Mouse (Mus musculus): Measurements from ENCODE around the gene Haghl.

Haghl gene

GRCm38 (mm10) chr17:25785281-25785745 is at the start of gene Haghl:
Gene Haghl (minus strand): TSS chr17:25785673.
- peak; percentile 94 to 96 for DNase-seq (ENCODE audit: low spot score in 2 of 2)

DNA sequence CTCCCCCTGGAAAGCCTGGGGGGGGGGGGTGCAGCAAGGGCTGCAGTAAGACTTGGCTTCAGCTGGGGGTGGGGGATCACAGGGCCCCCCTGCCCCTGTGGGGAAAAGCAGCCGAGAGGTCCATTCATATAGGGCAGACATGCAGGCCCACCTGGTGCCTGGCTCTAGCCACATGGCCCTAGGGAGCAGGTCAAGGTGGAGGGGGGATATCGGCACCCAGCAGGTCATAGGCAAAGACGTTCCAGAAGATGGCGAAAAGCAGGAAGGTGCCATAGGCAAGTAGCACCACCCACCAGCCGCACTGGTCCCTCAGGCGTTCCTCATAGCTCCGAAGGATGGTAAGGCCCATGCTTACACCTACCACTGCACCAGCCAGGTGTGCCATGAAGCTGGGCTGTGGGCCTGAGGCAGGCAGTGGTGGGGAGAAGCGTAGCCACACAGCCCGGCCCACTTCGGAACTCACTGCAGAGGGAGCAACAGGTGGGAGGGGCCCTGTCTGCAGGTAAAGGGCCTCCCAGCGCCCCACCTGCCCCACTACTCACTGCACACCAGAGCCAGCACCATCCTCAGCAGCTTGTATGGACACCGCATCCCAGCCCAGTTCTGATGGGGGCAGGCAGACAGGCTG is 49.2 kb upstream of the Haghl start:
- no peak for DNase-seq (ENCODE audit: low spot score in 2 of 2)

GRCm38 (mm10) chr17:25833961-25834594 is 48.6 kb upstream of the Haghl start:
- no peak for DNase-seq (ENCODE audit: low spot score in 2 of 2)

DNA sequence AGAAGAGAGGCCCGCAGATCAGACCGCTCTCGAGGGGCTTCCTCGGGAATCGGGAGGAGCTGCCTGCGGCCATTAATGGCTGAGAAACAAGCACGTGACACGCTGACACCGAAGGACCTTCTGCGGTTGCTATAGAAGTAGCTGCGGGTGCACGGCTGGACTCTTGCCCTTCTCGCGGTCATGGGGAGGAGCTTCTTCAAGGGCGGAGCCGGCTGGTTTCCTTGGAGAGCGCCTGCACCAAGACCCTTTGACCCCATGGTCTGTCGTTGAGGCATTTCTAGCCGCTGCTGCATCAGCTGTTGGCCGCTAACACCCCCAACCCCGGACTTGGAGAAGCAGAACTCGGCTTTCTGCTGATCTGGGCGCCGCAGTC is 47.8 kb upstream of the Haghl start, which contains the start of gene Stub1:
Gene Stub1 (minus strand): TSS at position 114 of the 373 bp plus-strand sequence.
- DNase-seq (ENCODE audit: low spot score in 2 of 2): peak; percentile 57 to 81

DNA sequence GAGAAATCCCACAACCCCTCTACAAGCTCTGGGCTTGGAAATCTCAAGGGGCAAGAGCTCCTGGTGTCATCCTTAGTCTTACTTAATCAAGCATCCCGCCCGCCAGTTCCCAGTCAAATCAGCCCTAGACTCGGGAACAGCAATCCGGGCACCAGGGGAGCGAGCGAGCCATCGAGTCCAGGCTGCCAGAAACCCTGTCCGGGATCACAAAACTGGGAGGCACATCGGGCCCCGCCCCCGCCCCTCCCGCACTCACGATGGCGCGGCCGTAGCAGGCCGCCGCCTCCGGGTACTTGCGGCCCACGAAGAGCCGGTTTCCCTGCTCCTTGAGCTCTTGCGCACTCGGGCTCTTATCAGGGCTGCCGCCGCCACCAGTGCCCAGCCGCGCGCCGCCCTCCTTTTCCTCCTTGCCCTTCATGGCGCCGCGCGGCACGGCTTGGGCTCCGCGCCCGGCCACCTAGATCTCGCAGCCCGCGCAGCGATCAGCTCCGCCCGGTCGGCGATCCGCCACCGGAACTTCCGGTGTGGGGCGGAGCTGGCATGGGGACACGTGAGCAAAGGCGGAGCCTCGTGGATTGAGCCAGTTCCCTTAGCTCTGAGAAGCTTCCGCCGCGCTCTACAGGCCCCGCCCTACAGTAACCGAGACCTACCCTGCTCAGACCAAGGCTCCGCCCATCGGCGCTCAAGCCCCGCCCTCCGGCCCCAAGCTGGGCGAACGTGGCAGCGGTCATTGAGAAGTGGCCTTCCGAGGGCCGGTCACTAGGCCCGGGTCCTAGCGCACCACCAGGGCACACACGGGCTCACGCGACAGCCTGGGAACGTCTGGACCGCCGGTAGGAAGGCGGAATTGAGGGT is 47.2 kb upstream of the Haghl start:
- DNase-seq (ENCODE audit: low spot score in 2 of 2): peak; percentile 94 to 99

DNA sequence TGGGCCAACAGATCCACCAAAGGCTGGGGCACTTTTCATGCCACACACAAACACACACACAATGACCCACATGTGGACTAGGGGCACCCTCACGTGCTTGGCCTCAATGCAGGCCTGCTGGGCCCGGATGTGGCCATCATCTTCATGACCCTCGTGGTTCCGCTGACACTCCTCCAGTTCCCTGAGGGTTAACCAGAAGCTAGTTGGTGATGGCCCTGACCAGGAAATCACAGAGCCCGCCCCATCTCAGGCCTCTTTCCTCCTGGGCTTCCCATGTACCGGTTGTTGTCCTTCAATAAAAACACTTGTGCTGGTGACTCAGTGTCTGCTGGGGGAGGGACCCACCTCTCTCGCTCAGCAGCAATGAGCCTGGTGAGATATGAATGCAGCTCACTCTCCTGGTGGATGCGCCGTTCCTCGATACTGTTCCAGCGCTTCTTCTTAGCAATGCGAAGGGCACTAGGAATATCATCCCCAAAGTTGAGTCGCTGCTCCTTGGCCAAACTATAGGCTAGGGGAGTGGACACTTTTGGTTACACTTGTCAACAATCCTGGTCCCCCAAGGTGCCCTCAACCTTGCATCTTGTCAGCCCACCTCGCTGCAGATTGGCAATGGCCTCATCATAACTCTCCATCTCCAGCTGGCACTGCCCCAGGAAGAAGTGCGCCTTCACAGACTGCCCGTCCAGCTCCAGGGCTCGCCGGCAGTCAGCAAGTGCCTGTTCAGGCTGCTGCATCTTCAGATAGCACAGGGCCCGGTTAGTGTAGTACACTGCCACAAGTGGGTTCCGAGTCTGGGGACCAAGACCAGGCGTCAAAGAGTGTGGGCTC is 46.2 kb upstream of the Haghl start:
- DNase-seq (ENCODE audit: low spot score in 2 of 2): peak in 1 of 2 experiments; percentile 43

- DNase-seq (ENCODE audit: low spot score in 2 of 2): no peak
Measured at GRCm38 (mm10) chr17:25830806-25831431, 45.4 kb upstream of the Haghl start.

DNA sequence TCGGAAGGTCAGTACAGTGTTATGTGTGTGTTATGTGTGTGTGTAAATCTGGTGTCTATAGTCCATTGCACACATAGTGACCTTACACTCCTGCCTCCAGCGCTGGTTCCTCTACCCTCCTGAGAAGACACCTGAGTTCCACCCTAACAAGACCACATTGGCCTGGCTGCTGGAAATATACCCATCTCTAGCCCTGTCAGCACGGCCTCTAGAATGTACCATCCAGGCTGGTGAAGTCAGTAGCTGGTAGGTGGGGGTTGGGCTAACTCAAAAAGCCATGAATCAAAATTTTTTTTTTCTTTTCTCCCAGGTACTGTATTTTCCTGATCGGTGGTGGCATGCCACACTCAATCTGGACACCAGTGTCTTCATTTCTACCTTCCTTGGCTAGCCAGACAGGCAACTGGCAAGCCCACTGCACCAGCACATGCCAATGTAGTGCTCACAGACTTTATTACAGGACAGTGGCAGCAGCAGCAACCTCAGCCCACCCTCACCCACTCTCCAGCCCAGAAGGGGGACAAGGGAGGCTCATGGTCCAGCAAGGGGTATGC is 44.8 kb upstream of the Haghl start:
- no peak for DNase-seq (ENCODE audit: low spot score in 2 of 2)

GRCm38 (mm10) chr17:25829558-25830017 is 44.1 kb upstream of the Haghl start:
- DNase-seq (ENCODE audit: low spot score in 2 of 2): no peak

DNA sequence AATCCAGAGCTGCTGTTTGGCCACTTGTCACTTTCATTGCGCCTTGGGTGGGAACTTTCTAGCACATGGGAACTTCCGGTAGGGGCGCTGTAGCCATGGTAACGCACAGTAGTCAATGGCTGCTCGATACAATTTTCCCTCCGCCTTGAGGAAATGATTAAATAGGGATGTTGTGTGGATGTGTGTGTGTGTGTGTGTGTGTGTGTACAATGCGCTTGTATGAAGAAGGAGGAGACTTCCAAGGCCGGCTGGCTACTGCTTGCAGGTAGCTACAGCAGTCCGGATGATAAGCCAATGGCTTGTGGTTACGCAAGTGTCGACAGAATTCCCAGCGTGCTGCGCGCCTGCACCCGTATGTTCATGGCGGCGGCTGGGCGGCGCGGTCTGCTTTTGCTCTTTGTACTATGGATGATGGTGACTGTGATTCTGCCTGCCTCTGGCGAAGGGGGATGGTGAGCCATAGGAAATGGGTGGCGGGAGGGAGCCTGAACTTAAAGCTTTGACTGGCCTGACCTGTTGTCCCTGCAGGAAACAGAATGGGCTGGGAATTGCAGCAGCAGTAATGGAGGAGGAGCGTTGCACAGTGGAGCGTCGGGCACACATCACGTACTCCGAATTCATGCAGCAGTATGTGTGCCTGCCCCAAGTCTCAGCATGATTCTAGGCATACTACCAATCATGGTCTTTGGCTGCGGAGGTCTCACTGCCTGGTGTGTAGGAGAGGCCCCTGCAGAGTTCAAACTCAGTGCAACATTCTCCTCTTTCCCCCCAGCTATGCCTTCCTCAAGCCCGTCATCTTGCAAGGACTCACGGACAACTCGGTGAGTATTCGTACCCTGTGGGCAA is 43.5 kb upstream of the Haghl start, which contains the start of gene Jmjd8:
Gene Jmjd8 (plus strand): TSS at position 156 of the 846 bp plus-strand sequence.
- DNase-seq (ENCODE audit: low spot score in 2 of 2): peak; percentile 68 to 77

DNA sequence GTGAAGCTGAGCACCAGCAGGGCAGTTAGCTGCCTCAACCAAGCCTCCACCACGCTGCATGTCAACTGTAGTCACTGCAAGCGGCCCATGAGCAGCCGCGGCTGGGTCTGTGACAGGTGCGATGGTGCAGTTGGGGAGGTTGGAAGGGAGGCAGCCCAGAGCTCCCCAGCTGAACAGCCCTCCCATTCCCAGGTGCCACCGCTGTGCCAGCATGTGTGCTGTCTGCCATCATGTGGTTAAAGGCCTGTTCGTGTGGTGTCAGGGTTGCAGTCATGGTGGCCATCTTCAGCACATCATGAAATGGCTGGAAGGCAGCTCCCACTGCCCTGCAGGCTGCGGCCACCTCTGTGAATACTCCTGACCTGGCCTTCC is 42.7 kb upstream of the Haghl start:
- no peak for DNase-seq (ENCODE audit: low spot score in 2 of 2)

GRCm38 (mm10) chr17:25827546-25828222 is 42.2 kb upstream of the Haghl start:
- DNase-seq (ENCODE audit: low spot score in 2 of 2): no peak

DNA sequence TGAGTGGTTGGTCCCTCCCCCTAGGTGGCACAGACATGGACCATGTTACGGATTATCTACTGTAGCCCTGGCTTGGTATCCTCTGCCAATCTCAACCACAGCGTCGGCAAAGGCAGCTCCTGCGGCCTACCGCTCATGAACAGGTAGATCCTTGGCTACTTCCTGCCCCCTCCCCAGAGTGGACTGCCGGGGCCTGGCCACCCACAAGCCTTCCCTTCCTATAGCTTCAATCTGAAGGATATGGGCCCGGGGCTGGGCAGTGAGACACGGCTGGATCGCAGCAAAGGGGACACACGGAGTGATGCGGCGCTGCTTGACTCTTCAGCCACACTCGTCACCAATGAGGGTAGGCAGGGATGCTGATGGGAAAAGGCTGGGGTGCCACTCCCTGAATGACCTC is 41.5 kb upstream of the Haghl start:
- no peak for DNase-seq (ENCODE audit: low spot score in 2 of 2)

GRCm38 (mm10) chr17:25825984-25826570 is 40.6 kb upstream of the Haghl start:
- no peak for DNase-seq (ENCODE audit: low spot score in 2 of 2)

DNA sequence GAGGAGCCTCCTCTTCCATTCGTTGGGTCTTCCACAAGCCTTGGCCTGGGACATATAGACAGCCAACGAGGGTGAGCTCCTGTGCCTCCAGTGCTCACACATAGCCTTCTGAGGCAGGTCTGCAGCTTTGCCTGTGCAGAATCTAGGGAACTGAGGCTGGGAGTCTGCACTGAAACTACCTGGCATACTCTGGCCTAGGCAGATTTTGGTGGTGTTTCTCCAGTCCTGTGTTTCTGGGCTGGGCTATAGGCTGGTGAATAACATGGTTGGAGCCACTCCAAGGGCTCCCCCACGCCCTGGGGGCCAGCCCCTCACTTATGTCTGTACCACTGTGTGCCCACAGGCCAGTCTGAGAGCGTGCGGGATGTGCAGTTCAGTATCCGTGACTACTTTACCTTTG is 39.8 kb upstream of the Haghl start:
- no peak for DNase-seq (ENCODE audit: low spot score in 2 of 2)

DNA sequence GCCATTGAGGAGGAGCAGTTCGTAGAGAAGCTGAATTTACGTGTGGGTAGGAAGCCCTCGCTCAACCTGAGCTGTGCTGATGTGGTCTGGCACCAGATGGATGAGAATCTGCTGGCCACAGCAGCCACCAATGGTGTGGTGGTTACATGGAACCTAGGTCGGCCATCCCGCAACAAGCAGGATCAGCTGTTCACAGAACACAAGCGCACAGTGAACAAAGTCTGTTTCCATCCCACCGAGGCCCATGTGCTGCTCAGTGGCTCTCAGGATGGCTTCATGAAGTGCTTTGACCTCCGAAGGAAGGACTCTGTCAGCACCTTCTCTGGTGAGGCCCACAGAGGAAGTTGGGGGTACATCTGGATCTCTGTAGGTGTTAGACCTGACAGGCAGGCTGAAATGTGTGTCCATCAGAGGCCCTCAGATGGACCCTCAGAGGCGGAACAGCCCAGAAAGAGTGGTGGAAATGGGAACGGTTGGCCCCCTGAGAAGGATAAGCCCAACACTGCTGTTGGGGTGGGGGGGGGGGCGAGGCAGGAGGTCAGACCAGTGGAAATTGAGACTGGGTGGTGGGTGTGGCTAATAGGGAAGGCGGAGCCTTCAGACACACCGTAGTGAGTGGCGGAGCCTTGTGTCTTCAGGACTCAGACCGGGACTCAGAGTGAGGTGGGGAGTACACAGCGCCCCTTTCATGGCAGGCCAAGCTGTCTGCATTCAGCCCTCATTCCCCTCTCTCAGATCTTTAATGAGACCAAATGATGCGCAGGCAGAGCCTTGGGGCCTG is 39.1 kb upstream of the Haghl start:
- no peak for DNase-seq (ENCODE audit: low spot score in 2 of 2)

GRCm38 (mm10) chr17:25823452-25823851 is 38.0 kb upstream of the Haghl start, which contains the start of gene Wdr24:
Gene Wdr24 (plus strand): TSS chr17:25823627.
- DNase-seq (ENCODE audit: low spot score in 2 of 2): peak; percentile 61 to 79
